Mouse (Mus musculus): Measurements from ENCODE around the gene Dalrd3. TPM values are rescaled to one million over a fixed set of nuclear protein-coding genes. Genes with fewer than 3 reads are reported as not detected.

Dalrd3 gene
- total and polyA plus RNA-seq, 2 experiments from 2014 or later = 99.6 to 261 TPM

DNA sequence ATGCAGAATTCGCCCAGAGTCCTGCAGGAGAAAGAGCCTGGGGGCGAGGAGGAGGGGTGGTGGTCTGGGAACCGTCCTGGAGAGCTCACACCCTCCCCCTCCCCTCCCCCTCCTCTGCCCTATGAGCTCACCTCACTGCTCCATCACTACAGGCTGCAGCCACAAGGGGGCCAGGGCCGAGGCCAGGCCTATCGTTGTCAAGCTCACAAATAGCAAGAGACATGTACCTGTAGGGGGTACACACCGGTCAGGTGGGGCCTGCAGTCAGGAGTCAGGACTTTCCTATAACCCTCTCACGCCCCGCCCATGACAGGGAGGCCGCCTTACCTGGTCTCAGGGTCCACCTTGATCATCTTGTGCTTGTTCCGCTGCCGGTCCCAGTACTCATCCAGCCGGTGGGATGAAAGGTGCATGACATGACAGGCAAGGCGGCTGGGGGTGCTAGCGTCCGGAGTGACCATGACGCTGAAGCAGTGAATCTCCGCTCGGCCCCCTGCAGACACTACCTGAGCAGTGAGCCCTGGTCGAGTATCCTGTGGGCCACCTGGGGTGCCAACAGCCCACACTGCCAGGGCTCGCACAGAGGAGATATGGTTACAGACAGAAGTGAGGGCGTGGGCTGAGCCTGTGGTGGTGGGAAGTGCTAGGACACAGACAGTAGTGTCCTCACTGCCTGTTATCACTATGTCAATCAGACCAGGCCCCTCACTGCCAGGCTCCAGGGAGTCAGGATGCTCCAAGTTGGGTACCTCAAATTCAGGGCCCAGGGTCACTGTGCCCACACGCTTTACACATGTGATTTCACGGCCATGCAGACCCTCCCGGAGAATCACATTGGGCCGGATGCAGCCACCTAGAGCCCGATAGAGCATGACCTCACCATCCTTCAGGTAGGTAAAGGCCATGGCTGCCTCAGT, 4.3 kb downstream of the Dalrd3 start:
- no peak overlapping the region for H3K4me3 ChIP-seq (ENCODE audit: low read depth, low read length)
- H3K27me3 ChIP-seq (ENCODE audit: insufficient read depth, low read length) = no peaks in the 10 kb centered on the region
- H3K4me2 ChIP-seq (ENCODE audit: low read depth) = no peak overlapping the region
- TF ChIP-seq CTCF (IDR thresholded peaks at IDR 0.05; ENCODE audit: low read depth) = peak; percentile 75
- DNase-seq (peak; percentile 55), ATAC-seq (no peak)
- H3K36me3 ChIP-seq (ENCODE audit: insufficient read depth) = peaks cover 36% of the 10 kb centered on the region
- 53% methylated on average over 26 of the region's 26 CpGs for WGBS
- H3K9me3 ChIP-seq (ENCODE audit: low read length) = no peaks in the 10 kb centered on the region
- peaks cover 18% of the 10 kb centered on the region for H3K4me1 ChIP-seq (ENCODE audit: insufficient read depth)
- H3K27ac ChIP-seq (ENCODE audit: low read depth, low read length) = no peak overlapping the region
- H3K9ac ChIP-seq = no peak overlapping the region

DNA sequence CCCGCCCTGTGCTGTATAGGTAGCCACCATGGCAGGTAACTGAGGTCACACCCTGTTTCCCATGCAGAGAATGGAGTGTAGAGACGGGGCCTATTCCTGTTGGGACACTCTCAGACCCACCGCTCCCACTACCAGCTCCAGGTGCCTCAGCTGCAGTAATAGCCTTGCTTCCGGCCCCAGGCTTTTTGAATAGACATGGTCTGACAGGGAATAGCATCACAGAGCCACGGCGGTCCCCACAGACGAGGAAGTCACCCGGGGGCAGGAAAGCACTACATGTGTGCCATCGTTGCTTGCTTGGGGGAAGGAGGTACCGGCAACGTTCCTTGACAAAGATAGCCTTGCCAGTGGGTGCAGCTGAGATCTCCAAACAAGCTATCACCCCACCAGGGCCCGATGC, 5.2 kb downstream of the Dalrd3 start:
- no peak for TF ChIP-seq CTCF (IDR thresholded peaks at IDR 0.05; ENCODE audit: low read depth)
- Histone ChIP-seq H3K4me3 (ENCODE audit: low read depth, low read length) (no peak overlapping the region), H3K9me3 (ENCODE audit: low read length) (no peaks in the 10 kb centered on the region), H3K4me1 (ENCODE audit: insufficient read depth) (peaks cover 21% of the 10 kb centered on the region), H3K36me3 (ENCODE audit: insufficient read depth) (peaks cover 36% of the 10 kb centered on the region), H3K9ac (no peak overlapping the region), H3K4me2 (ENCODE audit: low read depth) (no peak overlapping the region), H3K27ac (ENCODE audit: low read depth, low read length) (no peak overlapping the region), H3K27me3 (ENCODE audit: insufficient read depth, low read length) (no peaks in the 10 kb centered on the region)
- DNase-seq (no peak), ATAC-seq (no peak)
- 89% methylated on average over 12 of the region's 12 CpGs for WGBS

DNA sequence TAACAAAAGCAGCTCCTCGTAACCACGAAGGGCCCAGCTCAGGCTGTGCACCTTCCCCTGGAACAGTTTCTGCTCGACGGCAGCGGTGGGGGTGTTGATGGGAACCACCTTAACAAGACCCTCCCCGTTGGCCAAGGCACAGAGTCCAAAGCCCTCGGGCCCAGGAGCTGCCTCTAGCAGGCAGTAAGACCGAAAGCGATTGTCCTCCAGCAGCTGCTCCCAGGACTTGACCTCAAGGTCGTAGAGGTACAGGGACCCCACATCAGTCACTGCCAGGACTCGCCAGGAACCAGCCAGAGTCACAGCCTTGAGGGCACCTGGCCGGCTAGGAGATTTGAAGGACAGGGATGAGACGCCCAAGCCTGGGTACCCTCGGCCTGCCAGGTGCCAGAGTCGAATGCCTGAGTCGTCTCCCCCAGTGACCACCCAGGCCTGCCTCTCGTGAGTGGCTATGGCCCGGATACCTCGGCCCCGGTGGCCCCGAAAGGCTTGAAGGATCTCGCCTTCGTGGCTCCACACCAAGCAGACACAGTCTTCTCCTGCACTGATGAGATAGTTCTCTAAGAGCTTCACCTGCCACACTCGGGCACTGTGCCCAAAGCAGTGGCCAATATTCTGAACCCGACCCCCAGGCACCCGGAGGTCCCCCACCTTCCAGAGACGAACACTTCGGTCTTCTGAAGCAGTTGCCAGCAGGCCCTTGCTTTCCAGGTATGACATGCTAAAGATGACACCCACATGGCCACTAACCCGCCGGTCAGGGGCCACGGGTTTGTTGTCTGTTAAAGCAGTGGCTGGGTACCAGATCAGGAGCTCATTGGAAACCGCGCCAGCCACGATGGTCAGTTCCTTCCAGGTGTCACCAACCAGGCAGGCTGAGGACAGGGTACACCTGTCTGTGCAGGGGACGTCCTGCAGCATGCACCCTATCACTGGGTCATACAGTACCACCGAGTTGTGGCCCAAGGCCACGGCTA, 5.9 kb downstream of the Dalrd3 start:
- Histone ChIP-seq H3K27me3 (ENCODE audit: insufficient read depth, low read length) (no peaks in the 10 kb centered on the region), H3K9ac (no peak overlapping the region), H3K4me3 (ENCODE audit: low read depth, low read length) (no peak overlapping the region), H3K36me3 (ENCODE audit: insufficient read depth) (peaks cover 36% of the 10 kb centered on the region), H3K9me3 (ENCODE audit: low read length) (no peaks in the 10 kb centered on the region), H3K27ac (ENCODE audit: low read depth, low read length) (no peak overlapping the region), H3K4me2 (ENCODE audit: low read depth) (no peak overlapping the region), H3K4me1 (ENCODE audit: insufficient read depth) (peaks cover 16% of the 10 kb centered on the region)
- ATAC-seq (no peak), DNase-seq (no peak)
- TF ChIP-seq CTCF (IDR thresholded peaks at IDR 0.05; ENCODE audit: low read depth) = no peak
- 89% methylated on average over 37 of the region's 37 CpGs for WGBS

DNA sequence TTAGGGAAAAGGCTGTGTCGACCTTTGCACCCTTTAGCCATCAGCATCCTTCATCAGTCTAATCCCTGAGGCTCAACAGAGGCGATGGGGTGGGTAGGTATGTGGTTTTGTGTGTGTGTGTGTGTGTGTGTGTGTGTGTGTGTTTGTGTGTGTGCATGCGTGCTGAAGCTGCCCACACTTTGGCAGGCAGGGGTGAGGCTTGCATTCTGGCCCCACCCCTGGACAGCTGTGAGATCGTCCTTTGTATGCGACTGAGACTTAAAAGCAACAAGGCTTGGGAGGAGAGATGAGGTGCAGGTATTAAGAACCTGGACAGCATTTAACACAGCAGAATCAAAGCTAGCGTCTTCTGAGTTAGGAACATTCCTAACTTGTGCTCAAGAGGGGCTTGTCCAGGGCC, 7.3 kb downstream of the Dalrd3 start:
- Histone ChIP-seq H3K4me3 (ENCODE audit: low read depth, low read length) (peak overlapping the region; percentile 90), H3K4me1 (ENCODE audit: insufficient read depth) (peaks cover 15% of the 10 kb centered on the region), H3K36me3 (ENCODE audit: insufficient read depth) (peaks cover 37% of the 10 kb centered on the region), H3K9ac (peak overlapping the region; percentile 94; the same call in 1 of the 2 replicates), H3K27ac (ENCODE audit: low read depth, low read length) (0 out of 2 replicates have a peak overlapping the region, but pooled peaks have one; percentile 97), H3K9me3 (ENCODE audit: low read length) (no peaks in the 10 kb centered on the region), H3K4me2 (ENCODE audit: low read depth) (peak overlapping the region; percentile 73), H3K27me3 (ENCODE audit: insufficient read depth, low read length) (no peaks in the 10 kb centered on the region)
- no peak for ATAC-seq
- no peak for TF ChIP-seq CTCF (IDR thresholded peaks at IDR 0.05; ENCODE audit: low read depth)
- no peak for DNase-seq
- 39% methylated on average over 6 of the region's 6 CpGs for WGBS

DNA sequence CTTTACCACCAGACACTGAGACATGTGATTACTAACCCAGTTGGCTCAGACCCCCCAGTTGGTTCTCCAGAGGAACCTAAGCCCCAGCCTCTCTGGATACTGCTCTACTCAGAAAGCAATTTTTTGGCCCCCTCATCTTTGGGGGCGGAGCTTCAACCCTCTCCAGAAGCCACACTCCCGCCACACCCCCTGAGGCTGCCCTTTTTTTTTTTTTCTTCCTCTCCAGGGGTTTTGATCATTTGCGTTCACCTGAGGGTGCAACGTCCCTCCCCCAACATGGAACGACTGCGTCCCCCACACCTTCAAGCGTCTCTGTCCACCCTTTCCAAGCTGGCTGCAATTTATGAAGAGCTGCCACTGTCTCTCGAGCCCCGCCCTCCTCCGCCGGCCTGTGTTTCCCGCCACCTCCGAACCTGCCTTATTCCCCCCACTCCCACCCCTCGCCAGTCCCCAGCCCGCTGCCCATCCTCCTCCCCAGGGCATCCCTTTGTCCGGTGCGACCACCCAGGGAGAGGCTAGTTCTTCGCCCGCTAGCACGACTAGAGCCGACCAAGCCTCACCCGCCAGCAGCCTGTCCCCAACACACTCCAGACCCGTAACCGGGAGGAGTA, 8.4 kb downstream of the Dalrd3 start:
- WGBS = under 1% methylated on average over 24 of the region's 24 CpGs
- Histone ChIP-seq H3K4me3 (ENCODE audit: low read depth, low read length) (peak overlapping the region; percentile 90), H3K9me3 (ENCODE audit: low read length) (no peaks in the 10 kb centered on the region), H3K27me3 (ENCODE audit: insufficient read depth, low read length) (no peaks in the 10 kb centered on the region), H3K4me2 (ENCODE audit: low read depth) (peak overlapping the region; percentile 73), H3K4me1 (ENCODE audit: insufficient read depth) (peaks cover 15% of the 10 kb centered on the region), H3K36me3 (ENCODE audit: insufficient read depth) (peaks cover 37% of the 10 kb centered on the region), H3K9ac (peak overlapping the region; percentile 94), H3K27ac (ENCODE audit: low read depth, low read length) (peak overlapping the region; percentile 97)
- peak; percentile 67 for DNase-seq
- ATAC-seq = peak; percentile 23; the same call in 1 of the 2 replicates
- TF ChIP-seq CTCF (IDR thresholded peaks at IDR 0.05; ENCODE audit: low read depth) = no peak

DNA sequence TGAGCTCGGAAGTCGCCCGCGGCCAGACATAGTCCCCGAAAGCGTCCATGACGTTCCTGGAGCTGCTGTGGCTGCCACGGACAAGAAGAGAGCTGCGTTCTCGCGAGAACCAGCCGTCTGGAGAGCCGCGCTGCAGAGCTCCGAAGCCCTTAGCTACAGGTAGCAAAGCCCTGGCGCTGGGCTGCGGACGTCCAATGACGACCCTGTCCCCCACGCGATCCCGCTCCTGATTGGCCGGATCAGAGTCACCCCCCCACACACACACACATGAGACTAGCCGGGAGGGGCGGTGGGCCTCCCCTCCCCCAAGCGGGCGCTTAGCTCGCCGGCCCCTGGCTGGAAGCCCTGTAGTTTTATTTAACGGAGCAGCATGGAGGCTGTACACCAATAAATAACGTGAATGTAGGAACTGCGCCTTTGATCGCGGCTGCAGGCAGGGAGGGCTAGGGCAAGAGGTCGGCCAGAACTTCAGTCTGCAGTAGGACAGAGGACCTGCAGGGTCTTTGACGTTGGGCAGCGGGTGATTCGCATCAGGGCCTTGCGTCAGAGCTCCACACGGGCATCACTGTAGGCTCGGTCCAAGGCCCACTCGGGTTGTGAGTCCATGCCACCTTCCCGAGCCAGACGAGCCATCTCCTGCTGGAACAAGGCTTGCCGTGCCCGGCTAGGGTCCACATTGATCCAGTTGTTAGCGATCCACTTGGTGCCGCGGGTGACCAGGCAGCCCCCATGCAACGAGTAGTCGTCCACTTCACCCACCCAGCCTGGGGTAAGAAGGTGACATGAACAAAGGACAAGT, 9.1 kb downstream of the Dalrd3 start, which contains the start of gene Wdr6:
Gene Wdr6 (minus strand): TSS at position 195 of the 799 bp plus-strand sequence.
- Histone ChIP-seq H3K4me1 (ENCODE audit: insufficient read depth) (peaks cover 15% of the 10 kb centered on the region), H3K27ac (ENCODE audit: low read depth, low read length) (peak within 1 kb of the TSS; percentile 97), H3K27me3 (ENCODE audit: insufficient read depth, low read length) (no peaks in the 10 kb centered on the region), H3K36me3 (ENCODE audit: insufficient read depth) (peaks cover 31% of the 10 kb centered on the region), H3K9me3 (ENCODE audit: low read length) (no peaks in the 10 kb centered on the region), H3K9ac (peak within 1 kb of the TSS; percentile 94), H3K4me2 (ENCODE audit: low read depth) (peak within 1 kb of the TSS; percentile 73), H3K4me3 (ENCODE audit: low read depth, low read length) (peak within 1 kb of the TSS; percentile 90)
- no peak; the same call in 1 of the 2 replicates for TF ChIP-seq CTCF (IDR thresholded peaks at IDR 0.05; ENCODE audit: low read depth)
- WGBS = 7% methylated on average over 51 of the region's 51 CpGs
- ATAC-seq (peak; percentile 97), DNase-seq (peak; percentile 96)

All from forebrain, postnatal 0 days (tissue).